Mouse (Mus musculus) monocyte, adult 2 months (primary cell): ENCODE measurements around the gene Prss46.
"Not testable (repeated sequence)": the region's sequence is repeated elsewhere in the genome, so short reads cannot be mapped to it uniquely, and the experiment has no call there.

Experiments
- DNase-seq, 2 experiments: peaks; one replicate each; pipeline ENCODE4 v3.0.0; 2022; ENCODE audit warnings: low spot score in 2 of 2, low read depth in 1 of 2

The Prss46 gene

GRCm38 (mm10) chr9:110844206-110844605, at the start of gene Prss46:
Gene Prss46 (plus strand): TSS chr9:110844506.
- no peak for DNase-seq

- DNase-seq = no peak
Observed at GRCm38 (mm10) chr9:110797013-110797412, 47.3 kb upstream of the Prss46 start.

- no peak for DNase-seq
Observed at GRCm38 (mm10) chr9:110797866-110798265, 46.4 kb upstream of the Prss46 start, which contains the start of gene Prss42. Gene Prss42 (plus strand): TSS chr9:110798166.

- no peak for DNase-seq
Observed at GRCm38 (mm10) chr9:110800834-110801479, 43.3 kb upstream of the Prss46 start.

- no peak for DNase-seq
Observed at GRCm38 (mm10) chr9:110803294-110803693, 41.0 kb upstream of the Prss46 start.

GRCm38 (mm10) chr9:110810051-110810450, 34.3 kb upstream of the Prss46 start:
- DNase-seq = no peak

GRCm38 (mm10) chr9:110813789-110814188, 30.5 kb upstream of the Prss46 start, which contains the start of gene Prss44:
Gene Prss44 (plus strand): TSS chr9:110813994.
- no peak for DNase-seq

GRCm38 (mm10) chr9:110820546-110820945, 23.8 kb upstream of the Prss46 start:
- not testable (repeated sequence) for DNase-seq

GRCm38 (mm10) chr9:110821436-110821835, 22.9 kb upstream of the Prss46 start:
- no peak for DNase-seq

- DNase-seq = no peak
Observed at GRCm38 (mm10) chr9:110825426-110825825, 18.9 kb upstream of the Prss46 start.

GRCm38 (mm10) chr9:110825832-110826231, 18.5 kb upstream of the Prss46 start:
- no peak for DNase-seq

- no peak for DNase-seq
Observed at GRCm38 (mm10) chr9:110826390-110826789, 17.9 kb upstream of the Prss46 start, which contains the start of gene Prss43. Gene Prss43 (plus strand): TSS chr9:110826690.

GRCm38 (mm10) chr9:110833021-110833420, 11.3 kb upstream of the Prss46 start:
- DNase-seq = no peak

- DNase-seq = no peak
Observed at GRCm38 (mm10) chr9:110834411-110834810, 9.9 kb upstream of the Prss46 start, which contains the start of gene Prss45. Gene Prss45 (plus strand): TSS chr9:110834588.

GRCm38 (mm10) chr9:110834961-110835360, 9.3 kb upstream of the Prss46 start:
- DNase-seq = no peak

- no peak for DNase-seq
Observed at GRCm38 (mm10) chr9:110836112-110836511, 8.2 kb upstream of the Prss46 start.

GRCm38 (mm10) chr9:110840905-110841304, 3.4 kb upstream of the Prss46 start:
- no peak for DNase-seq

GRCm38 (mm10) chr9:110841438-110841837, 2.9 kb upstream of the Prss46 start:
- no peak for DNase-seq

GRCm38 (mm10) chr9:110849162-110849561, 4.9 kb downstream of the Prss46 start:
- DNase-seq = no peak

GRCm38 (mm10) chr9:110855903-110856302, 11.6 kb downstream of the Prss46 start:
- DNase-seq = no peak

- DNase-seq = no peak
Observed at GRCm38 (mm10) chr9:110856920-110857319, 12.6 kb downstream of the Prss46 start.

- no peak for DNase-seq
Observed at GRCm38 (mm10) chr9:110857781-110858472, 13.6 kb downstream of the Prss46 start, which contains the start of gene Prss50. Gene Prss50 (plus strand): TSS chr9:110857967.
